Mouse (Mus musculus) testis, postnatal 14 days (tissue): ENCODE data around the gene Ttc7.

ENCODE experiments used
- DNase-seq: peaks from one replicate; pipeline ENCODE4 v3.0.0; 2021; ENCODE audit warnings: low spot score

The Ttc7 gene

DNA sequence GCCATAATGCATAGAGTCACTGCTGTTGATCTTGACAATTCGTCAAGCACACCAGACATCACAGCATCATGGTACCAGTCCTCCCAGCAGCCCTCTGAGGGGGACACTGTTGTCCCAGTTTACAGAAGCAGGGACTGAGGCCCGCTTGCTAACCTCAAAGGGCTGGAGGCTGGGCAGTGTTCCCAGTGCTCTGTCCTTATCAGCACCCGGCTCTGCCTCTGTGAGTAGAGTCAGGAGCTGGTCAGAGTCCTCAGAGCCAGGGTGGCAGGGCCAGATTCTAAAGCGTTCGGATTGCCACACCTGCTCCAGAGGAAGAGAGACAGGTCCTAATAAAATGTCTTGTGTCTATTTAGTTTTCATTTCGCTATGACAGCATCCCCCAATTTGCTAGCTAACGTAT is 55.0 kb downstream of the Ttc7 start:
- DNase-seq: no peak

DNA sequence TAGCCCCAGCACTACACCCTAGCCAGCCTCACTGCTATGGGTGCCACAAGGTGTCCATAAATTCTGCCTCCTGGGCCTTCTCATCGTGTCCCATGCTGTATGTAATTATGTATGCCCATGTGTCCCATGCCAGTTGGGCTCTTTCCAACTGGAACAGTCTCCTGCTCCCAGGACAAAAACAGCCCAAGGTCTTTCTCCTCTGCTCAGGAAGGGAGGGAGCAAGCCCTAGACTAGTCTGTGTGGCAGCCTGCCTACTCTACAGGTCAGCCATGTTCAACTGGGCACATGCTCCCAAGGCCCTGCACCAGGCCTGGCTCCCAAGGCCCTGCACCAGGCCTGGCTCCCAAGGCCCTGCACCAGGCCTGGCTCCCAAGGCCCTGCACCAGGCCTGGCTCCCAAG is 56.4 kb downstream of the Ttc7 start:
- no peak for DNase-seq

DNA sequence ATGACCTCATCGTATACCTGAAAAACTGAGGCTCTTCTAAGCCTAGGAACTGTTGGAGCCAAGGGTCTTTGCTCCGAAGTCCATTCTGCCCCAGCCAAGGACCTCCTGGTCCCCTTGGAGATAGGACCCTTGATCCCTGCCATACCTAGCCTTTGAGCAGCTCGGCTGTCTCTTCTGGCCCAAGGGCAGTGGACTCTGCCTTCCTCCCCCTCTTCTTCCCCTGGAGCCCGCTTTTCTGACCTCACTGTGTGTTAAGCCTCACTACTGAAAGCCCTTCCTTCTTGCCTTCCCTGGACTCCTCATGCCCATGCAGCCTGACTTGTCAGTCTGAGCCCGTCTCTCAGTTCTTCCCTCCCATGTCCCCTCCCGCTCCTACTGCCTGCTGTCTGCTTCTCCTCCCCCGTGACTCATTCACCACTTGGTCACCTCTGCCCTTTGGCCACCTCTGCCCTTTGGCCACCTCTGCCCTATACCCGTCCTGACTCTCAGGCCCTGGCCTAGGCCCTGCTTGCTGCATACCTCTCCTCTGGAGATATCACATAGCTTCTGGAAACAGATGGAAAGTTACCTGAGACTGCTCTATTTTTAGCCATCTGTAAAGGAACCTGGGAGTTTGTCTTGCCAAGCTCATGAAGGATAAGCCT is 60.5 kb downstream of the Ttc7 start:
- no peak for DNase-seq

DNA sequence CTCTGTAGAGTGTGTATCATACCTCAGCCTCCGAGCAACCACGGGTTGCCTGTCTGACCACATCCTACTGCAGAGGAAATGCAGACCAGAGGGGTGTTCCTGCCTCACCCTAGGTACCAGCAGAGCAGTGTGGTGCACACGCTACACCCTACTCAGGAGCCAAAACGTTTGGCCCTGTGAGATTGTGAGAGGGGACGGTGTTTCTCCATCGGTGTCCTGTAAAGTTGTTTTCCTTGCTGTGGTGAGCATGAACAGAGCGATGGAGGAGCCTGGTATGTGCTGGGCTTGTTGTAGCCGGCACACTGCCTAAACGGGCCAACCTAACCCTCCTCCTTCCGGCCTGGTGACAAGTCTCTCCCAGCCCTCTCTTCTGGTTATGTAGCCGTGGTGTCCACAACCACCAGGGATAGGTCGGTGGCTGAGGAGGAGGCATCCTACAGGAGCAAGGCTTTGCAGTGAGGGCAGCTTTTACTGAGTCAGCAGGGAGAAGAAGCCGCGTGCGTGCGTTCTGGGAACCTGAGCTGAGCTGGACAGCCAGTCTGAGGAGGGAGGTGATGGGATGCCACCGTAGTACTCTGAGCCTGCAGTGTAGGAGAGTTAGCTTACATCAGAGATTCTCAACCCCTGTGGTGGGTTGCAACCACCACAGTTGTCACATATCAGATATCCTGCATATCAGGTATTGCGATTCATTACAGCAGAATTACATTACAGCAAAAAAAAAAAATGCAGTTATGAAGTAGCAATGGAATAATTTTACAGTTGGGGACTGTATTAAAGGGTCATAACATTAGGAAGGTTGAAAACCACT is 62.0 kb downstream of the Ttc7 start:
- no peak for DNase-seq

DNA sequence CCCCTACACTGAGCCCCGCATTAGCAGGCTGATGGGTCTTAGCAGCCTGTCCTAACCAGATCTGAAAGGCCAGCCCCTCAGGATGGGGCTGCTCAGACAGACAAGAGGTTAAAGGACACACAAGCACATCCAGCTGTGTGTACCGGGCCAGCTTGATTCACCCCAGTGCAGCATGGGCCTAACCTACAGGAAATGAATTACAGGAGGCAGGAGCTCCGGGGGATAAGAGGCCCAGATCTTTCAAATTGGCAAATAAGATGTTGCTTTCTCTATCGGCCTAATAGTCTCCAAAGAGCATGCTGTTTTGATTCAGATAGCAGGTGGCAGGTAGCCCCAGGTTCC is 62.5 kb downstream of the Ttc7 start:
- no peak for DNase-seq

DNA sequence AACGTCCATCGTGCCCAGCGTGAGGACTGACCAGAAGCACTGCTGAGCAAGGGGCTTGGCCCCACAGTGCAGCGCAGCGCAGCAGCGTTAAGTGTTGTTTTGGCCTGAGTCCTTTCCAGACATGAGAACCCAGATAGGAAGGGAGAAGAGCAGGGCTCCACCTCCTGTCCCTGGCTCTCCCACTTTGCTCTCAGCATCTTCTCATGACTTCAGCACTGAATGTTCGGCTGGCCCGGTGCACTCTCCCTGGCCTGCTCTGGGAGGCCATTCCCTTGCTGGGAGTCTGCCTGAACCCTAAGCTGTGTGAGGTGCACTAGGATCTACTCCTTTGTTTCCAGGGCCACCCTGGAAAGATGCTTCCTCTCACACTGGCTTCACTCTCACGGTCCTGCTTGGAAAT is 65.7 kb downstream of the Ttc7 start:
- no peak for DNase-seq

DNA sequence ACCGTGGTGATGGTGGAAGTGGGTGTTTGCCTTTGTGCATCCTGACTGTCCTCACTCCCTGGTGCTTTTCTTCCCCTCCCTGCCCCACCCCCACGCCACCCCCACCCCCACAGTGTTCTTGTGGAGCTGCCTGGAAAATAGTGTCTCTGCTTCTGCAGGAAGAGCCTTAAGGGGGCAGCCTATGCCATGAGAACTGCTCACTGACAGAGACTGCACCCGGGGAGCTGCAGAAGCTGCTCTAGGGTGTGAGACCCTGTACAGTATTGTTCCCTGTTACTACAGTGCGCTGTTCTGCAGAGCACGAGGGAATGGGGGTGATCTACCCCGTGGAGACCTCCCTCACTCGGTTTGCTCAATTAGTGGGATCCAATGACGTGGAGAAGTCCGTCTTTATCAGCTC is 66.4 kb downstream of the Ttc7 start:
- DNase-seq: no peak

DNA sequence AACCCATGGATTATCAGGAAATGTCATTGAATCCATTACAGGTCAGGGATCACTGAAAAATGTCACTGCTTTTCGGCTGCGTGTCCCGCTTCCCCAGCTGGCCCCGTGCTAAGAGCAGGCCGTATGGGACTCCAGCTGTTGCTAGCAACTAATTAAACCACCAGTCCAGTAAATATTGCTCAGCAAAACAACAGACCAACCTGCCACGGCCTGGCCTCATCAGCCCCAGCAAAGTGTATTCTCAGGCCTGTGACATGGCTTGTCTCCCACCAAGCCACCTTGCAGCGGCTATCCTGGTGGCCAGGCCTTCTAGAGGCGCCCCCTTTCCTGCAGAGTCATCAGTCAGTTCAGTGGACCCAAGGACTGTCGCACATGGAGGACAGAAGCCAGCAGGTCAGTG is 66.9 kb downstream of the Ttc7 start:
- no peak for DNase-seq

DNA sequence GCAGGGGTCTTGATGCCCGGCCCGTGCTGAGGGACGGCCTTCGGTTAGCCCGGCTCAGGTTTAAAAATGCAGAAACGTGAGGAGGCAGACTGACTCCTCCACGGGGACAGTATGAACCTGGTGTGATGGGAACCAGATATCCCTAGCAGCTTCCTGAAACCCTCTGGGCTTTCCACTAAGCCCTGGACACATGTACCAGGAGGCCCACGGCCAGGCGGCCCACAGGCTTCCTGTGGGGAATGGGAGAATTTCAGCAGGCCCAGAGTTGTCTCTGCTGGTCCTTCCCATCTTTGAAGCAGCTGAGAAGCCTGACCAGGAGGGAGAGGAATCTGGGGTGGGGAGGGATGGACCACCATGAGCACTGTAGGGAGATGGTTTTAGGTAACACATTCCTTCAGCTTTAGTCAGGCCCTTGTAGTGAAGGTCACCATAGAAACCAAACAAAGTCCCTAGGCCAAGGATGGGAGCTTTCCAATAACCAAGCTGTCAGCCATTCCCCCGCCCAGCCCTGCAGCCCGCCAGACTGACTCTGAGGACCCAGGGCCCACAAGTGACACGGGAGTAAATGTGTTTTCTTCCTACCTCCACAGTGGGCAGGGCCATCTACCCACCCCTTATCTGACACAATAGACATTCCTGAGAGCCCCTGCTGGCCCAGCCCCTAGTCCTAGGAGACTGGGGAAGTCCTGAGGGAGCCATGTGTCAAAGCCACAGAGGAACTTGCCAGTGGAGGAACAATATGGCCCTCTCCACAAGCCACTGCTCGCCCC is 68.0 kb downstream of the Ttc7 start:
- DNase-seq: no peak

DNA sequence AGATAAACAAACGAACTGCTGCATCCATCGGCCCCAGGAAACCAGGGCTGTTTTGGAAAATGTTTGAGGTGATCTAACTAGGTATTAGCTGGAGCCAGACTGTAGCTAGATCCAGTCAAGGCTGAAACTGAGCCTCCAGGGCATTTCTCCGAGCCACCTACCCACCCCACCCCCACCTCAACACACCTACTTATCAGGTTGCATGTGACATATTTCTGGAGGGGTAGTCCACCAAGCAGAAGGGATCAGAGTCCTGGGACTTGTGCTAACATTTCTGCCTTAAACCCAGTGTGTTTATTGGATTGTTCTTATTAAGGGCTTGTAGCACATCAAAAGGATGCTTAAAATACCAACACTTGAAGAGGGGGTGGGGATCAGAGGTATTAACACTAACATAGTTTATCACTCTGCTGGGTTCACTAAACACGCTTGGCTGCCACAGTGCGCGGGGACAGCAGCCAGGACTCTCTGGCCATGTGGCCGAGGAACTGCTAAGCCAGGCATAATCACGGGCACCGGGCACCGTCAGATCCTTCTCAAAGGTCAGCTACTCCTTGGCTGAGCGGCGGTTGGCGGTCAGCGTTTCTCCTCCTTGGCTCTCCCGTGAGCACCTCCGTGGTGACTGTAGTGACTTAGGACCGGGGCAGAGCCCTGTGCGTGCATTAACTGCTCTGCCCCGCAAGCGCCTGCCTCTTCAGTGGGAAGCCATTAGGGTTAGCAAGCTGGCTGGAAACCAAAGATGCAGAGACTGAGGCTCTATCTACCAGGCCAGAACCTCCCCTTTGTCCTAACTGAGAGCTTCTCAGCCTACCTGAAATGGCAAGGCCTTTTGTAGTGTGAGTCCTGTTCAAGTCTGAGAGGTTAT is 68.8 kb downstream of the Ttc7 start:
- no peak for DNase-seq

DNA sequence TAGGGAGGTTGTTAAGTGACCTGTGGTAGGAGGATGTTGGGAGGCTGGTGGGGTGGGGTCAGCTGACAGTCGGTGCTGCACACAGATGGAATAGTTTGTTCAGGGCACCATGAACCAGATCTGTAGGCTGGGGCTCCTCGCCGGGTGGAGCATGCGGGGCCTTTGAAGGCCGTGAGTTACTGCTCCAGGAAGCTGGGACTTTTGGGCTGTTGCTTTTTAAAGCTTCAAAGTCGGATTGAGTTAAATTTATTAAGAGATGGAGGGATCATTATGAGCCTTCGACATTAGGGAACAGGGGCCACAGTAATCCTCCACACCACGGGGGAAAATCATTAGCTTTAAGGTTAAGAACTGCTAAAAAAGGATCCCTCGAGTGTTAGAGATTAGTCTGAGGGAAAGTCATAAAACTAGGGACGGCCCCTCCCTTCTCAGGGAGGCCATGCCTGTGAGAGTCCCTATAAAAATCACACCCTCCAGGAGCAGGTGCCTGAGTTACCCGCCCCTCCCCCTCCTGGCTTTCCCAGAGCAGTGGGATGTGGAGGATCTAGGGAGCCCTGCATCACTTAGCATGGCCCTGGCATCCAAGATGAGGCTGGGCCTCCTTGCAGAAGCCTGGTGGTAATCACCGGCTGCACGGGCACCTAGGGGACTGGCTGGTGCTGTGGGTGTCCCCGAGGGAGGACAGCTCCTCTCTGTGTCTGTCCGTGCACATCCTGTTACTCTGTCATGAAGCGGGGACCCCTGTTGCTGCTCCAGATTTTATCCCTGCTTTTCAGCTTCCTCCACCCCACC is 69.6 kb downstream of the Ttc7 start:
- no peak for DNase-seq

DNA sequence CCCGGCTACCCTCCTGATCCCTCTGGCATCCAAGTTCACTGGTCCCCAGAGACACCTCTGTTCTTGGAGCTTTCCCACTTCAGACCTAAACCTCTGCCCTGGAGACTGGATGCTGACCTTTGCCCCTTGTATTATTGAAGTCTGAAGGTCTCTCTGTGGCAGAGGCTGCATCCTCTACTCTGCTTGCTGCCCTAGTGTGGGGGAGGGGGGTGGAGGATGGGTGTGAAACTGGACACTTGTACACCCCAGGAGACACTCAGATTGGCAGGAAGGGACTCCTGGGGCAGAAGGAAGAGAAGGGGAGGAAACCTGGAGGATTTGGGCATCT is 70.2 kb downstream of the Ttc7 start:
- DNase-seq: no peak

DNA sequence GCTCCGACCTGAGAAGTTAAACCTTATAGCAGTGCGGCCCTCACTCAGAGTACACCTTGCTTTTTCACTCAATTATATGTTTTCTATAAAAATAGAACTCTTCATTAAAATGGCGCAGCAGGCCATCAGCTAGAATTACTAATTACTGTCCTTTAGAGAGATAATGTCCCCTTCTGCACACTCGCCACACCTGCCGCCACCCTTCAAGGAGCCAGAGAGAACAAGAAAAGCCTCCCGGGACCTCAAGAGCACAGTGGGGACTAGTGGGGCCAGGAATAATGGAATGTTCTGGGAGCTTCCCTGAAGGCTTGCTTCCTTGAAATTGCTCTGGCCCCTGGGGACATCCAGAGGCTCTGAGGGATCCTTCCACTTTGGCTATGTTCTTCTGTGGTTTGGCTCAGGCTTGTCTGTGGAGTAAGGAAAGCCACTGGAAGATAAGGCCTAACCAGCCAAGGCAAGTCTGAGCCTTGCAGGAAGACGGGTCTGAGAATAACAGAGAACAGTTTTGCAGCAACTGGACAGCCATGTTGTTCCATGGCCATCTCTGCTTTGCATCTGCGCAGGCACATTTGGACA is 71.1 kb downstream of the Ttc7 start:
- no peak for DNase-seq

DNA sequence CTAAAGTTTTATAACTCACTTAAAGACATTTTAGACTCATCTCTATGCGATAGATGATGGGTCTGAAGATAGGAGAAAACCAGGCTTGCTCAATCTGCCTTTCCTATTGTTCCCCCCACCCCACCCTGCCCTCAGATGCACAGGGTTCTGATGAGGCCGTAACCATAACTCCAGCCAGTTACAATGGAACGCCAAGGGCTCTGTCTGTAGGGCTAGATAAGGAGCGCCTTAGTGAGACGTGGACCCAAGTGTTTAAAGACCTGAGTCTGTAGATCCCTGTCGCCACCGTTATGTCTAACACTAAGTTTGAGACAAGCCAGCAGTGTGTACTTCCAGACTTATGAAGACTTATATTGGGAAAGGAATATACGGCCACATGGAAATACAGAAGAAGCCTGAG is 72.8 kb downstream of the Ttc7 start:
- DNase-seq: no peak

DNA sequence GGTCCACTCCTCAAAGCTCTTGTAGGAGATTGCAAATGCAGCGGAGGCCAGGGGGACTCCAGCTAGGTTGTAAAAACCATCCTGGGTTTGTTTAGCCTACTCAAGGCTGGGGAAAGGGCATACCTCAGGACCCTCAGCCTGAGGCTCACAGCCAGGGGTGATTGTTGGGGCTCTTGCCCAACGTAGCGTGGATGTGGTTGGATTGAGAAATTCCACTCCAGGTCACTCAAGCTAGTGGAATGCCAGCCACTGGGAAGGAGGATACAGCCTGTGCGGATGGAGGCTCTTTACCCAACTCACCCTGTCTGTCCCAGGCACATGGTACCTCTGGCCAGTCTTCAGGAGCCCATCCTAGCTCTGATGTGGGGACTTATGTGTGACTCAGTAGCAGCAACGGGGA is 73.6 kb downstream of the Ttc7 start:
- DNase-seq: no peak

DNA sequence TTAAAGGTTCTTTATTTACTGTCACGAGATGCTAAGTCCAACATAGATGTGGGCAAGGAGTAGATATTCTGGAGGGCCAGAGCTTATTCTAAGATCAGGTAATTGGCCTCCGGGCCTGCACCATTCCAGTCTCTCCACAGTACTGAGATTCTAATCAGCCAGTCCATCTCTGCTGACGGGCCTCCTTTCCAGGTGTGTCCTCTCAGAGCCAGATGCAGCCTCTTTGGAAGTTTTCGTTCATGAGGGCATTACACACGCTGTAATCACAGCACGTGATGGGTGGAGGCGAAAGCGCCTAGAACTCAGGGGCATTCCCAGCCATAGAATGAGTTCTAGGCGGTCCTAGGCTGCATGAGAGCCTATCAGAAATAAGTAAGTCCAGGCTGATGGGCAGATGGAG is 74.8 kb downstream of the Ttc7 start:
- no peak for DNase-seq

DNA sequence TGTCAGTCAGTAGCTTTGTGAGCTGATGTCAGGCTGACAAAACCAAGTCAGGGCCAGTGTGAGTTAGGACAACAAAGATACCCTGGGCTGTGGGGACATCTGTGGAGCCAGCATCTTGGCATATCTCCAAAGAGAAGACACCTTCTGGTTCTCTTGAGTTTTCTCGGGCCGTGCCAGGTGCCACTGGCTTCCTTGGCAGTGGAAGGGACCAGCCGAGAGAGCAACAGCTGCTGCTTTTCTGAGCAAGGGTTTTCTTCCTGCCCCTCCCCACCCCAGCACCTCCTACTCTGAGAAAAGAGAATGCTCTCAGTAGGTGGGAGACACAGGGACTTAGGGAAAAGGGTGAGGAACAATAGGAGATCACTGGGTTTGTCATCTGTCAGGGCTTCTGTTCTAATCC is 78.4 kb downstream of the Ttc7 start:
- DNase-seq: no peak

DNA sequence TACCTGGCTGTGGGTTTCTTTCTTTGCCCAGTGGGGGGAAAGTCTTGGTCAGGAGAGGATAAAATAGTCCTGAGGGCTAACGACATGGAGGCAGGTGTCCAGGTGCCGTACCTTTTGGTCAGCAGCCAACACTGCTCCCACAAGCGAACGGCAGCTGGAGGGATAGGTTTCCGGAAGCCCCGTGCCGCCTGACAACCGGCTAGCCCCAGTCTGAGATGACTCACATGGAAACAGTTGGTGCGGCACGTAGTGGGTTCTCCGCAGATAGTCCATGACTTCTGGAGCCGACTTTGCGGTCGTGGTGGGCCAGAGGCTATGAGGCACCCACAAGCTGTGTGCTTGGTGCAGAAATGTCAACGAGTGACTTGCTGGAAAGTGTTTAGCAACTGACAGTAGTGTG is 81.4 kb downstream of the Ttc7 start:
- DNase-seq: no peak

DNA sequence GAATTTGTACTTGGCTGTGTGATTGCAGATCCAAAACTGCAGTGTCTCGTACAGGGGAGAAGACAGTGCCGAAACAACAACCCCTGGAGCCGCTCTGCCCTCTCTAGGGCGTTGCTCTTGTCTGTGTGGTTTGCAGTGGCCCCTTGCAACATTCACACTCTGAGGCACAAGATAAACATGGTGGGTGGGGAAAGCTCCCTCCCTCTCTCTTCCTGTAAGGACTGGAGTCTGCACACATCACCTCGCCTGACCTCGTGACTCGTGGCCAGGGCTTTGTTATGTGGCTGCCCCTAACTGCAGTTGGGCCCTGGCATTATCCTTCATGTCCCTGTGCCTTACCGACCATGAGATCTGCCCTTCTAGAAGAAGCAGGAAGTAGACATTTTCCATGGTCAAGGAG is 82.6 kb downstream of the Ttc7 start:
- DNase-seq: no peak

DNA sequence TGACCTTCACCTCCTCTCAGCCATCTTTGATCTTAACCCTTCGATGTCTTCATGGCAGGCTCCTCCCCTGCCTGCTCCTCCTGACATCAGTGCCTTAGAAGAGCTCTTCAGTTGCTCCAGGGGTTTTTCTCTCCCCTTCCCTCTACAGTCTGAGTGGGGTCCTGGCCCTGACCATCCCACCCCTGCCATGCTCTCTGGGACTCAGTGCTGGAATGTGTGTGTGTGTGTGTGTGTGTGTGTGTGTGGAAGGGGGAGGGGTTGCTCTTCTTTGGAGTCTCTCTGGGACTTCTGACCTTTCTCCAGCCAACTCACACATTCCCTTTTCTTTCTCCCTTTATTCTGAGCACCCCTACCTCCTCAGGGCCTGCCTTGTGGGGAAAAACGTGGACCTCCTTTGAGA is 83.8 kb downstream of the Ttc7 start:
- DNase-seq: no peak

DNA sequence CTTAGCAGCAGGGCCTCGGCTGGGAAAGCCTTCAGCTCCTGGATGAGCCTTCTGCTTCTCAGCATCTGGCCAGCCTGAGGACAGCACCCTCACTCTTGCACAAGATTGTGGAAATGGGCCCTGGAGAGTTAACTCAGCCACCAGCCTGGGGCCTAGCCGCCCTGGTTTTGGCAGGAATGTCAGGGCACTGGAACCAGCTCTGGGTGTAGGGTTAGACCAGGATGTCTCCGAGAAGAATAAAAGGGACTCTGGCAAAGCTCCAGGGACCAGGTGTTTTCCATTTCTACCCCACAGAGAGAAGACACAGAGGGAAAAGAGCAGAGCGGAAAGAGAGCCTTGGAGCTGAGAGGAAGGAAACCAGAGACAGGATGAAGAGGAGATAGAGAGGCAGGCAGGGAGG is 84.5 kb downstream of the Ttc7 start:
- no peak for DNase-seq
